Mouse (Mus musculus) MEL (cell line): ENCODE measurements around the gene Zbtb21. TPM values are rescaled to one million over a fixed set of nuclear protein-coding genes. Genes with fewer than 3 reads are reported as not detected.
A peak's percentile ranks its signal among the peaks of the same experiment; 100 is the strongest.

Experiments
- DNase-seq: peaks from one replicate; pipeline ENCODE4 v3.0.0; 2011; ENCODE audit warnings: low read depth, low spot score
- H3K27ac ChIP-seq: 2 replicates; pipeline ENCODE4 v1.5.1; 2012; ENCODE audit warnings: low read depth, mild to moderate bottlenecking, control low read depth, low read length, moderate library complexity; ENCODE audit not compliant: control insufficient read depth
- H3K27me3 ChIP-seq, 2 experiments: fragments of 150-350 bp in 1 of 2; sonication (generic) in 1 of 2; 2 replicates each; pipeline ENCODE4 v1.6.1; 2012; ENCODE audit warnings: low read length in 2 of 2, mild to moderate bottlenecking in 2 of 2, improper control_type of control experiment in 1 of 2, moderate library complexity in 1 of 2; ENCODE audit not compliant: insufficient read depth in 2 of 2, control insufficient read depth in 1 of 2
- H3K36me3 ChIP-seq, 2 experiments: 2 replicates each; pipeline ENCODE4 v1.6.1; 2012 to 2014; ENCODE audit warnings: low read length in 2 of 2, improper control_type of control experiment in 1 of 2, inconsistent platforms in 1 of 2, mild to moderate bottlenecking in 1 of 2; ENCODE audit not compliant: insufficient read depth in 2 of 2, control insufficient read depth in 1 of 2
- H3K4me1 ChIP-seq, 2 experiments: fragments of 150-350 bp in 1 of 2; sonication (generic) in 1 of 2; 2 replicates each; pipeline ENCODE4 v1.6.1; 2012; ENCODE audit warnings: low read length in 2 of 2, improper control_type of control experiment in 1 of 2, mild to moderate bottlenecking in 1 of 2; ENCODE audit not compliant: insufficient read depth in 2 of 2, control insufficient read depth in 1 of 2
- H3K4me3 ChIP-seq, 2 experiments: fragments of 150-350 bp in 1 of 2; sonication (generic) in 1 of 2; 2 replicates each; pipeline ENCODE4 v1.5.1; 2012; ENCODE audit warnings: low read depth in 2 of 2, low read length in 2 of 2, mild to moderate bottlenecking in 2 of 2, moderate library complexity in 2 of 2, control low read depth in 1 of 2, improper control_type of control experiment in 1 of 2; ENCODE audit not compliant: control insufficient read depth in 1 of 2, insufficient read depth in 1 of 2
- H3K79me2 ChIP-seq: 2 replicates; pipeline ENCODE4 v1.6.1; 2012; ENCODE audit warnings: mild to moderate bottlenecking, low read length, moderate library complexity; ENCODE audit not compliant: control insufficient read depth, poor library complexity, insufficient read depth
- H3K9ac ChIP-seq: 2 replicates; pipeline ENCODE4 v1.6.1; 2012; ENCODE audit warnings: low read depth, mild to moderate bottlenecking, control low read depth, low read length, moderate library complexity; ENCODE audit not compliant: control insufficient read depth, poor library complexity, severe bottlenecking
- H3K9me3 ChIP-seq: fragments of 150-350 bp; sonication (generic); replicated peaks from 2 replicates; pipeline ENCODE4 v1.6.1; 2012; ENCODE audit warnings: mild to moderate bottlenecking, low read length, improper control_type of control experiment, moderate library complexity; ENCODE audit not compliant: insufficient read depth
- BHLHE40 ChIP-seq: IDR thresholded peaks from 2 replicates; pipeline ENCODE4 v1.6.1; 2012; ENCODE audit warnings: low read depth, mild to moderate bottlenecking, inconsistent platforms, low read length, improper control_type of control experiment, borderline replicate concordance
- CHD1 ChIP-seq: IDR thresholded peaks from 2 replicates; pipeline ENCODE4 v1.6.1; 2012; ENCODE audit warnings: low read depth, mild to moderate bottlenecking, inconsistent platforms, low read length, improper control_type of control experiment
- CTCF ChIP-seq, 3 experiments: IDR thresholded peaks in 2 of 3; conservative IDR thresholded peaks in 1 of 3; 2 replicates each; pipeline ENCODE4 v1.5.1; 2011 to 2012; ENCODE audit warnings: low read length in 3 of 3, low read depth in 2 of 3, mild to moderate bottlenecking in 2 of 3, improper control_type of control experiment in 1 of 3, inconsistent platforms in 1 of 3, mixed read lengths in 1 of 3, moderate library complexity in 1 of 3; ENCODE audit not compliant: control insufficient read depth in 1 of 3, insufficient read depth in 1 of 3, poor library complexity in 1 of 3, severe bottlenecking in 1 of 3
- E2F4 ChIP-seq: IDR thresholded peaks from 2 replicates; pipeline ENCODE4 v1.6.1; 2011; ENCODE audit warnings: low read depth, low read length, improper control_type of control experiment, borderline replicate concordance
- ELF1 ChIP-seq: IDR thresholded peaks from 2 replicates; pipeline ENCODE4 v1.6.1; 2014; ENCODE audit warnings: low read depth, mild to moderate bottlenecking, inconsistent platforms, low read length, improper control_type of control experiment, moderate library complexity
- EP300 ChIP-seq, 2 experiments: IDR thresholded peaks; 2 replicates each; pipeline ENCODE4 v1.6.1; 2011; ENCODE audit warnings: improper control_type of control experiment in 2 of 2, low read length in 2 of 2, low read depth in 1 of 2, mild to moderate bottlenecking in 1 of 2
- GATA1 ChIP-seq: IDR thresholded peaks from 2 replicates; pipeline ENCODE4 v1.6.1; 2011; ENCODE audit warnings: low read depth, low read length, improper control_type of control experiment
- HCFC1 ChIP-seq: IDR thresholded peaks from 2 replicates; pipeline ENCODE4 v1.6.1; 2012; ENCODE audit warnings: low read depth, mild to moderate bottlenecking, inconsistent platforms, low read length, improper control_type of control experiment, moderate library complexity
- JUND ChIP-seq: IDR thresholded peaks from 2 replicates; pipeline ENCODE4 v1.6.1; 2011; ENCODE audit warnings: low read depth, mild to moderate bottlenecking, improper control_type of control experiment, low read length
- KAT2A ChIP-seq: conservative IDR thresholded peaks from 2 replicates; pipeline ENCODE4 v1.6.1; 2012; ENCODE audit warnings: low read depth, low read length, improper control_type of control experiment, inconsistent platforms
- MAX ChIP-seq: IDR thresholded peaks from 2 replicates; pipeline ENCODE4 v1.6.1; 2011; ENCODE audit warnings: low read length, improper control_type of control experiment
- MAZ ChIP-seq: IDR thresholded peaks from 2 replicates; pipeline ENCODE4 v1.6.1; 2012; ENCODE audit warnings: low read depth, mild to moderate bottlenecking, inconsistent platforms, low read length, improper control_type of control experiment
- MXI1 ChIP-seq: IDR thresholded peaks from 2 replicates; pipeline ENCODE4 v1.6.1; 2011; ENCODE audit warnings: mild to moderate bottlenecking, low read depth, low read length, improper control_type of control experiment
- MYB ChIP-seq: IDR thresholded peaks from 2 replicates; pipeline ENCODE4 v1.6.1; 2011; ENCODE audit warnings: mild to moderate bottlenecking, low read depth, low read length, improper control_type of control experiment
- NELFE ChIP-seq: IDR thresholded peaks from 2 replicates; pipeline ENCODE4 v1.6.1; 2011; ENCODE audit warnings: low read depth, low read length, improper control_type of control experiment
- NRF1 ChIP-seq: IDR thresholded peaks from 2 replicates; pipeline ENCODE4 v1.6.1; 2014; ENCODE audit warnings: low read depth, mild to moderate bottlenecking, inconsistent platforms, low read length, improper control_type of control experiment, moderate library complexity; ENCODE audit not compliant: poor library complexity, insufficient read depth, severe bottlenecking
- POLR2AphosphoS2 ChIP-seq: IDR thresholded peaks from 2 replicates; pipeline ENCODE4 v1.6.1; 2011; ENCODE audit warnings: low read length, improper control_type of control experiment
- POLR2AphosphoS5 ChIP-seq: IDR thresholded peaks from 2 replicates; pipeline ENCODE4 v1.6.1; 2012; ENCODE audit warnings: low read depth, borderline replicate concordance, mild to moderate bottlenecking, inconsistent platforms, low read length, moderate library complexity, mixed read lengths
- RCOR1 ChIP-seq: IDR thresholded peaks from 2 replicates; pipeline ENCODE4 v1.6.1; 2012; ENCODE audit warnings: low read depth, mild to moderate bottlenecking, inconsistent platforms, low read length, improper control_type of control experiment
- SMC3 ChIP-seq: IDR thresholded peaks from 2 replicates; pipeline ENCODE4 v1.6.1; 2011; ENCODE audit warnings: low read depth, low read length, improper control_type of control experiment
- TAL1 ChIP-seq: IDR thresholded peaks from 2 replicates; pipeline ENCODE4 v1.6.1; 2012; ENCODE audit warnings: mild to moderate bottlenecking, inconsistent platforms, low read length, moderate library complexity, mixed read lengths
- TBP ChIP-seq: IDR thresholded peaks from 2 replicates; pipeline ENCODE4 v1.8.0; 2011; ENCODE audit warnings: low read depth, low read length, improper control_type of control experiment
- TCF12 ChIP-seq: IDR thresholded peaks from 2 replicates; pipeline ENCODE4 v1.6.1; 2014; ENCODE audit warnings: low read depth, mild to moderate bottlenecking, inconsistent platforms, low read length, improper control_type of control experiment, moderate library complexity
- UBTF ChIP-seq: IDR thresholded peaks from 2 replicates; pipeline ENCODE4 v1.6.1; 2012; ENCODE audit warnings: low read depth, mild to moderate bottlenecking, inconsistent platforms, low read length, improper control_type of control experiment, moderate library complexity, borderline replicate concordance; ENCODE audit not compliant: insufficient read depth
- USF1 ChIP-seq: IDR thresholded peaks from 2 replicates; pipeline ENCODE4 v1.6.1; 2014; ENCODE audit warnings: low read depth, mild to moderate bottlenecking, inconsistent platforms, low read length, improper control_type of control experiment, moderate library complexity
- USF2 ChIP-seq, 2 experiments: IDR thresholded peaks; 2 replicates each; pipeline ENCODE4 v1.6.1; 2011 to 2012; ENCODE audit warnings: improper control_type of control experiment in 2 of 2, low read length in 2 of 2, borderline replicate concordance in 1 of 2, inconsistent platforms in 1 of 2, low read depth in 1 of 2, mild to moderate bottlenecking in 1 of 2; ENCODE audit not compliant: insufficient read depth in 1 of 2
- ZC3H11A ChIP-seq: IDR thresholded peaks from 2 replicates; pipeline ENCODE4 v1.6.1; 2012; ENCODE audit warnings: low read depth, mild to moderate bottlenecking, inconsistent platforms, low read length, improper control_type of control experiment
- ZKSCAN1 ChIP-seq: IDR thresholded peaks from 2 replicates; pipeline ENCODE4 v1.6.1; 2012; ENCODE audit warnings: low read depth, mild to moderate bottlenecking, inconsistent platforms, low read length, improper control_type of control experiment, moderate library complexity
- ZMIZ1 ChIP-seq: IDR thresholded peaks from 2 replicates; pipeline ENCODE4 v1.6.1; 2012; ENCODE audit warnings: low read depth, mild to moderate bottlenecking, inconsistent platforms, low read length, improper control_type of control experiment, moderate library complexity
- ZNF384 ChIP-seq: IDR thresholded peaks from 2 replicates; pipeline ENCODE4 v1.6.1; 2012; ENCODE audit warnings: low read depth, mild to moderate bottlenecking, inconsistent platforms, low read length, improper control_type of control experiment
- polyA plus RNA-seq, 2 experiments: library from polyadenylated mRNA; stranded (reverse) in 1 of 2; unstranded in 1 of 2; fragments of >175 nt in 1 of 2; fragments of >200 nt in 1 of 2; gene quantifications; 2 replicates each; pipeline versions ENCODE4 v1.2.1 to v1.2.4; 2012; ENCODE audit warnings: low replicate concordance in 2 of 2, low read depth in 1 of 2; ENCODE audit not compliant: insufficient read length in 2 of 2, insufficient read depth in 1 of 2, missing spikeins in 1 of 2
- total RNA-seq: library from RNA; depleted of rRNA; stranded (reverse); fragments of 300-350 nt; gene quantifications from 2 replicates; pipeline ENCODE4 v1.2.3, GENCODE M21; 2012

Zbtb21 gene
- total and polyA plus RNA-seq, 3 experiments: 7.3 to 9.6 TPM; not detected in 1

DNA sequence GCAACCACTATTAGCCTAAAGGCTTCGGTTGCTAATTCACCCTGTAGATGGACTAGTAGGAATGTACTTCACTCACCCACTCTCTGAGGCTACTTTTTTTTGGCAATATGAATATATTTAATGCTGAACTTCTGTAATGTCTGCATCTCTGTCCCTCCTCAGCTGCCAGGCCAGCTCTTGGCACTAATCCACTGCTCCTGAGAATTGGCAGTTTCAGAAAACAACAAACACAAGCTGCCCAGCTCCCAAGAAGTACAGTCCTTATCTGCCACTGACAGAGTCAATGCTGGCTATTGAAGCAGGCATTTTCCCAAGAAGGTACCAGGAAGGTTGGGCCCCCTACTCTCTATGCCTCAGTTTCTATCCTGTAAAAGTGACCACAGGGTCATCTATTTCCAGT lies 53.1 kb downstream of the Zbtb21 start:
- Histone ChIP-seq H3K9ac (no peak overlapping the region), H3K27me3 (no peaks in the 10 kb centered on the region), H3K4me1 (peaks cover 16 to 21% of the 10 kb centered on the region in 2 experiments), H3K79me2 (no peaks in the 10 kb centered on the region), H3K4me3 (no peak overlapping the region), H3K27ac (no peak overlapping the region; the same call in 1 of the 2 replicates), H3K9me3 (no peaks in the 10 kb centered on the region), H3K36me3 (peaks cover 0 to 32% of the 10 kb centered on the region in 2 experiments; a peak in 2 of 4 replicates)
- peak; percentile 30; the same call in 1 of the 2 replicates for TF ChIP-seq GATA1
- 0 out of 2 replicates have a peak, but pooled peaks have one; percentile 34 for TF ChIP-seq TCF12
- TF ChIP-seq MXI1: no peak
- peak; percentile 52 for TF ChIP-seq TAL1
- no peak for DNase-seq

DNA sequence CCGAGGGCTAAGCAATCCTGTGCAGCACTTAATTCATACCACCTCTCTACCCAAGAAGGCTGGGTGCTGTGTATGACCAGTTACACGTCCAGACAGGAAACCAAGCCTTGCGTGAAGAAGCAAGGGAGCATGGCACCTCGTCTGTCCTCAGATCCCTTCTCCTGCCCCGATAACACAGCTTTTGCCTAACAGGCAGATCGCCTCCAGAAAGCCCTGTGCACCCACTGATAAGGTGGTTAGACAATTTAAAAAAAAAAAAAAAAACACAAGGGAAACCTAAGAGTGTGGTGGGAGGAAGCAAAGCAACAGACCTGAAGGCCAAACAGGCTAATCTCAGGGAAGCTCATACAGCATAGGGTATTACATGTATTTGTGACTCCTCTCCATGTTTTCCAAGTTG lies 54.9 kb downstream of the Zbtb21 start:
- Histone ChIP-seq H3K27ac (no peak overlapping the region; the same call in 1 of the 2 replicates), H3K36me3 (peaks cover 0 to 40% of the 10 kb centered on the region in 2 experiments; a peak in 2 of 4 replicates), H3K9me3 (no peaks in the 10 kb centered on the region), H3K27me3 (no peaks in the 10 kb centered on the region), H3K9ac (no peak overlapping the region), H3K4me1 (peaks cover 25 to 26% of the 10 kb centered on the region in 2 experiments), H3K4me3 (no peak overlapping the region), H3K79me2 (no peaks in the 10 kb centered on the region)
- DNase-seq: peak; percentile 84
- TF ChIP-seq EP300 (IDR thresholded peaks at IDR 0.05; ENCODE audit: low read depth in 1 of 2, low read length in 2 of 2) (peak; percentile 95 to 96), GATA1 (peak; percentile 96), CHD1 (no peak), RCOR1 (peak; percentile 83), MAX (0 out of 2 replicates have a peak, but pooled peaks have one; percentile 20), POLR2AphosphoS5 (no peak), JUND (0 out of 2 replicates have a peak, but pooled peaks have one; percentile 26), USF2 (IDR thresholded peaks at IDR 0.05; ENCODE audit: borderline replicate concordance in 1 of 2, insufficient read depth in 1 of 2, low read depth in 1 of 2, low read length in 2 of 2) (no peak), TBP (no peak), SMC3 (no peak), HCFC1 (0 out of 2 replicates have a peak, but pooled peaks have one; percentile 19), NRF1 (no peak), ZMIZ1 (no peak), MXI1 (peak; percentile 40), MYB (no peak), TCF12 (peak; percentile 96), BHLHE40 (no peak), ZC3H11A (no peak), E2F4 (no peak), ZNF384 (peak; percentile 99), TAL1 (peak; percentile 94), ELF1 (0 out of 2 replicates have a peak, but pooled peaks have one; percentile 18), CTCF (IDR thresholded peaks at IDR 0.05 in 2 of 3, conservative IDR thresholded peaks at IDR 0.05 in 1 of 3; ENCODE audit: control insufficient read depth in 1 of 3, insufficient read depth in 1 of 3, low read depth in 2 of 3, low read length in 3 of 3, poor library complexity in 1 of 3, severe bottlenecking in 1 of 3) (no peak), UBTF (no peak), KAT2A (no peak), ZKSCAN1 (no peak; the same call in 1 of the 2 replicates), USF1 (no peak), NELFE (no peak), POLR2AphosphoS2 (no peak), MAZ (0 out of 2 replicates have a peak, but pooled peaks have one; percentile 22)
